Mouse (Mus musculus): Measurements from ENCODE around the gene Cyb5b. TPM values are rescaled to one million over a fixed set of nuclear protein-coding genes. Genes with fewer than 3 reads are reported as not detected.
"Not testable (repeated sequence)": the region's sequence is repeated elsewhere in the genome, so short reads cannot be mapped to it uniquely, and the experiment has no call there.

Gene Cyb5b
- total RNA-seq, 2 experiments from 2014 or later = 83.4 to 84.5 TPM

- intact Hi-C loops (cut with DNase I) = no loop called here
Observed at GRCm38 (mm10) chr8:107212006-107212405, 61.6 kb downstream of the Cyb5b start.

DNA sequence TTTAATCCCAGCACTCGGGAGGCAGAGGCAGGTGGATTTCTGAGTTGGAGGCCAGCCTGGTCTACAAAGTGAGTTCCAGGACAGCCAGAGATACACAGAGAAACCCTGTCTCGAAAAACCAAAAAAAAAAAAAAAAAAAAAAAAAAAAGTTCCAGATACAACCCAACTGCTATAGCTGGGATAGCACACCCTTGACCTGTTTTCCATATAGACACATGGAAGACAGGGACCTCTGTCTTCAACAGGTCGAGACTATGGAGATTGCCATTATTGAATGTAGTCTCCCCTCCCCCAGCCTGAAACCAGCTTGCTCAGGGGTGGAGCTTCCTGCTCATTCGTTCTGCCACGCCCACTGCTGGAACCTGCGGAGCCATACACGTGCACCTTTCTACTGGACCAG, 66.8 kb downstream of the Cyb5b start:
- intact Hi-C loops (cut with DNase I); DNase-seq (ENCODE audit: low spot score in 2 of 2): not testable (repeated sequence)

More at GRCm38 (mm10) chr8:107212006-107212405, 61.6 kb downstream of the Cyb5b start:
- DNase-seq (ENCODE audit: low spot score in 2 of 2) = peak; percentile 10 to 19

GRCm38 (mm10) chr8:107218091-107218490, 67.7 kb downstream of the Cyb5b start:
- intact Hi-C loops (cut with DNase I) = no loop called here
- DNase-seq (ENCODE audit: low spot score in 2 of 2) = no peak

- intact Hi-C loops (cut with DNase I) = no loop called here
Observed at GRCm38 (mm10) chr8:107219078-107219477, 68.6 kb downstream of the Cyb5b start.

DNA sequence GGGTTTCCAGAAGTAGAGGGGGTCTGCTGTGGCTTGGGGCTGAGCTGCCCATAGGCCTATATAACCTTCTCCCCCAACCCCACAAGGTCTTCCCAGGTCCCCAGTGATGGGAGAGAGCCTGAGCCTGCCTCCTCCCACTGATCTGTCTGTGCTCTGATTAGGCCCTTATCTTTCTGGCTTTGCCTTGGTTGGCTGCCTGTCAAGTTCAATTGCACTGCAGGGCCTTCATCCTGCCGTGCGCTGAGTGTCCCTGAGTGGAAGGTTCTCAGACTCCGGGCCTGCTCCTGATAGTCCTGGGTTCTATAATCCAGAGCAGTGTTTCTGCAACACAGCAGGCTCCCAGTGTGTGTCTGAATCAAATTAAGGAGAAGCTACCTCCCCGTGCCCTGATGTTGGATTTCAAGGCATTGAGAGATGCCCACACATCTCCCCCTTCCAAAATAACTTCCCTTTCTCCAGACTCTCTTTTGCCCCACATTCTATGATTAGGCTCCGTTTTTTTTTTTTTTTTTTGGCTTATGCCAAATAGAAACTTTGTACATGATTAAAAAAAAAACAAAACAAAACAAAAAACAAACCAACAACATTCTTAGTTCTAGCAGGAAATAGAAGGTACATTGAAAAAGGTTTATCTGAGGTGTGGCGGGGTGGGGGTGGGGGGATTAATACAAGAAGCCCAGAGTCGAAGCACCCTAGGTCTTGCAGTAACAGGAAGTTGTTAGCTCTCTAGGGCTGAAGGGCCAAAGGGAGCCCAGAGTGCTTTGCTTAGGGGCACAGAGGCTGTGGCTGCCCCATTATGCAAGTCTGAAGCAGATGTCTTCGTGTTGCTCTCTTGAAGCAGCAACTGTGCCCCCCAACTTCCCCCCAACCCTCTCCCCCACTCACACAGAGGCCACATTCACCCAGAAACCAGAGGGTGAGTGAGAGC, 71.7 kb downstream of the Cyb5b start:
- DNase-seq (ENCODE audit: low spot score in 2 of 2) = no peak
- intact Hi-C loops (cut with DNase I) = no loop called here

More at GRCm38 (mm10) chr8:107219078-107219477, 68.6 kb downstream of the Cyb5b start:
- no peak for DNase-seq (ENCODE audit: low spot score in 2 of 2)

DNA sequence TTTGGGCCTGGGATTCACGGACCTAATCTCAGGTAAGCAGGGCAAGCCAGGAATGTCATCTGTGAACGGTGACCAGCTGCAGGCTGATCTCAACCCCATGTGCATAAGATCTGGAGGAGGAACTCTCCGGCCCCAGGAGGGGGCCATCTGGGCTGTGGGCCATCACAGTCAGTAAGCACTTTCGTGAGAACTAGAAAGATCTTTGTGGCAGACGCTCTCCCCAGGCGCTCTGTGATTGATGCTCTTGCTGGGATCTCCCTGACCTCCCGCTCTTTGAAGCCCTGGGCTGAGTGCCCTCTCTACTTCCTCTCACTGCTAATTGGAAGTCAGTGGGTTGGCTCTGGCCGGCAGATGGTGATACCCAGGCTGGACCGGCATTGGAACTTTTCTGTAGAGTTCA, 75.7 kb downstream of the Cyb5b start:
- intact Hi-C loops (cut with DNase I) = no loop called here

GRCm38 (mm10) chr8:107227011-107227626, 76.7 kb downstream of the Cyb5b start:
- intact Hi-C loops (cut with DNase I) = no loop called here

More for the DNA sequence above, 75.7 kb downstream of the Cyb5b start:
- DNase-seq (ENCODE audit: low spot score in 2 of 2) = no peak

GRCm38 (mm10) chr8:107233251-107233650, 82.8 kb downstream of the Cyb5b start:
- DNase-seq (ENCODE audit: low spot score in 2 of 2) = no peak
- intact Hi-C loops (cut with DNase I) = no loop called here

More at GRCm38 (mm10) chr8:107227011-107227626, 76.7 kb downstream of the Cyb5b start:
- no peak for DNase-seq (ENCODE audit: low spot score in 2 of 2)

- DNase-seq (ENCODE audit: low spot score in 2 of 2) = no peak
- intact Hi-C loops (cut with DNase I) = no loop called here
Observed at GRCm38 (mm10) chr8:107233718-107234117, 83.3 kb downstream of the Cyb5b start.

Other genes with a start within 250 kb of the Cyb5b start
- gene Sntb2, start 214.9 kb upstream of the Cyb5b start, total RNA-seq (2021) = 10 to 100 TPM in 1 of 2 experiments, 1 to 10 TPM in 1; 8.1 to 10.7 TPM
- 100 to 1,000 TPM; 121 to 124 TPM for gene Vps4a, start 119.4 kb upstream of the Cyb5b start, total RNA-seq (2021)
- gene Pdf, start 102.0 kb upstream of the Cyb5b start, total RNA-seq (2021) = 10 to 100 TPM; 28.3 to 29.8 TPM
- 10 to 100 TPM; 26.5 to 29.5 TPM for gene Cog8, start 94.0 kb upstream of the Cyb5b start, total RNA-seq (2021)
- gene Nip7, start 93.8 kb upstream of the Cyb5b start, total RNA-seq (2021) = 10 to 100 TPM; 43.4 to 53.6 TPM
- gene Tmed6, start 85.0 kb upstream of the Cyb5b start, total RNA-seq (2021) = not detected
- 10 to 100 TPM; 37.1 to 37.5 TPM for gene Terf2, start 54.1 kb upstream of the Cyb5b start, total RNA-seq (2021)
- 10 to 100 TPM; 35.6 to 45.5 TPM for gene Nfat5, start 142.8 kb downstream of the Cyb5b start, total RNA-seq (2021)

Data from left cerebral cortex, postnatal 14 days (tissue).